Comparison of ENCODE assay signal across 8 mouse cellular contexts in genomic region chr12:102468894-102469764, GRCm38 (mm10). TPM values are rescaled to one million over a fixed set of nuclear protein-coding genes. Genes with fewer than 3 reads are reported as not detected.
DNase-seq lines count a peak whose midpoint lies in the region; ATAC-seq lines count a peak whose summit lies in the region.

TSS of gene Golga5 (plus strand) at chr12:102469135.

- DNase-seq in MN1 (ENCODE audit: low spot score): peak; percentile 95
- peak; percentile 96 for DNase-seq in cerebellum, adult 9-10 months
- peak; percentile 91 to 97 for DNase-seq in frontal cortex, adult 2 months (ENCODE audit: extremely low spot score in 1 of 2, low spot score in 1 of 2)
- DNase-seq in hindbrain, embryonic 11.5 days (ENCODE audit: low spot score): peak; percentile 99
- peak; percentile 96 to 98 for DNase-seq in layer of hippocampus, postnatal 10 days (ENCODE audit: low spot score in 2 of 2)
- peak; percentile 98 for DNase-seq in lung, postnatal 10 days
- DNase-seq in ovary, postnatal 36 days (ENCODE audit: low spot score): peak; percentile 99
- DNase-seq in thymus, postnatal 25 days: peak; percentile 97

- no peaks in the 10 kb centered on the region for H3K4me1 ChIP-seq in hindbrain, embryonic 11.5 days (replicated peaks; ENCODE audit: control insufficient read depth, insufficient read depth, low read length)

- H3K4me3 ChIP-seq in hindbrain, embryonic 11.5 days (ENCODE audit: low read depth, low read length): peak within 1 kb of the TSS; percentile 91

- no peaks in the 10 kb centered on the region for H3K9me3 ChIP-seq in hindbrain, embryonic 11.5 days (ENCODE audit: control insufficient read depth, low read length)

- no peaks in the 10 kb centered on the region for H3K36me3 ChIP-seq in hindbrain, embryonic 11.5 days (ENCODE audit: control insufficient read depth, insufficient read depth, low read length)

- peak within 1 kb of the TSS; percentile 62; the same call in 1 of the 2 replicates for H3K27ac ChIP-seq in hindbrain, embryonic 11.5 days (ENCODE audit: low read depth, low read length)

- H3K27me3 ChIP-seq in hindbrain, embryonic 11.5 days (ENCODE audit: control insufficient read depth, insufficient read depth, low read length): no peaks in the 10 kb centered on the region

- WGBS in hindbrain, embryonic 11.5 days: under 1% methylated on average over 67 of the region's 86 CpGs

- H3K4me2 ChIP-seq in hindbrain, embryonic 11.5 days (replicated peaks; ENCODE audit: low read depth, low read length): peak within 1 kb of the TSS; percentile 80

- peak; percentile 99 for ATAC-seq in hindbrain, embryonic 11.5 days (ENCODE audit: low FRiP score)

- peak within 1 kb of the TSS; percentile 88 for H3K9ac ChIP-seq in hindbrain, embryonic 11.5 days (ENCODE audit: low read depth, low read length)

RNA-seq across cellular contexts. Expression of gene Golga5, which starts in this region (rescaled TPM):
- polyA plus RNA-seq in frontal cortex, adult 2 months (2012; rRNA removed): 22.7 and 27.2 TPM in 2 replicates
- polyA plus RNA-seq in hindbrain, embryonic 11.5 days (2014; fragmentation: Nextera tagmentation; extraction: Ambion mirVana): 31.5 and 36.8 TPM in 2 replicates
- total RNA-seq in layer of hippocampus, postnatal 10 days (2021): 10 to 100 TPM; 22.5 to 25.1 TPM

Comparison
In these comparisons a context has a peak if more than half of its experiments do, and no peak if none do; other contexts are left out.
1. Peak in every context shown above with its lines: DNase-seq, ATAC-seq, H3K4me3 ChIP-seq and H3K27ac ChIP-seq.